Mouse (Mus musculus): ENCODE results near the gene Ifi27l2b.
A peak's percentile ranks its signal among the peaks of the same experiment; 100 is the strongest.
"Not testable (repeated sequence)": the region's sequence is repeated elsewhere in the genome, so short reads cannot be mapped to it uniquely, and the experiment has no call there.

Gene Ifi27l2b

GRCm38 (mm10) chr12:103457140-103457539 is at the start of gene Ifi27l2b:
Ifi27l2b (minus strand) TSS chr12:103457223.
- DNase-seq (ENCODE audit: low spot score) = no peak

DNA sequence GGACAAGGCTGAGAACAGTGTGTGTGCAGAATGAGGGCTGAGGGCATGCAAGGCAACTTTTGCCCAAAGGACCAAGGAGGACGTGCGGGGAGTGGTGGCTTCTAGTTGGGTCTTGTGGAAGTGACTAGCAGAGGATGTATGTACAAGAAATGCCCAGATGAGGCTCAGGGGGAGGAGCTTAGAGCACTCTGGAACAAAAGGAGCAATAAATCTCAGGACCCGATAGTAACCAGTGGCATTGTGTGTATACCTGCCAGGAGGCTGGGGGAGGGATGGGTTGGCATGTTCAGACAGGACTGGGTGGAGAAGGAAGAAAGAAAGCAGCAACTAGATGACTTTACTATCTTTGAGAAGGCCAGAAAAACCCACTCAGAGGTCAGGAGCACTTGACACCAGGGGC is 47.4 kb upstream of the Ifi27l2b start:
- peak; percentile 56 for DNase-seq (ENCODE audit: low spot score)

DNA sequence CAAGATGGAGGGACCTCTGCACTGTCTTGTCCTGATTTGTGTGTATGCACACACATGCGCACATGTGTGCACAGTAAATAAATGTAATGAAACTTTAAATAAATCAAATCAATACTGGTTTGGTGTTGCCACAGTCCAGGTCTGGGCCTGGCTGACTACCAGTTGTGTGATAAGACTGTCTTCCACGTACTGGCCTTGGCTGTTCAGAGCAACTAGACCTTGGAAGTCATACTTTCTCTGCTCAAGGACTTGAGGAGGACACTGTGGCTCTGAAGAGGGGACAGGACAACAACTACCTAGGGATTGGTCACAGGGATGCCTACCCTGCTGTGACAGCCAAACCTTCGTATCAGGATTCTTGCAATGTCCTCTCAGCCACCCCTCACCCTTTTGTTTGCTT is 46.3 kb upstream of the Ifi27l2b start:
- no peak for DNase-seq (ENCODE audit: low spot score)

DNA sequence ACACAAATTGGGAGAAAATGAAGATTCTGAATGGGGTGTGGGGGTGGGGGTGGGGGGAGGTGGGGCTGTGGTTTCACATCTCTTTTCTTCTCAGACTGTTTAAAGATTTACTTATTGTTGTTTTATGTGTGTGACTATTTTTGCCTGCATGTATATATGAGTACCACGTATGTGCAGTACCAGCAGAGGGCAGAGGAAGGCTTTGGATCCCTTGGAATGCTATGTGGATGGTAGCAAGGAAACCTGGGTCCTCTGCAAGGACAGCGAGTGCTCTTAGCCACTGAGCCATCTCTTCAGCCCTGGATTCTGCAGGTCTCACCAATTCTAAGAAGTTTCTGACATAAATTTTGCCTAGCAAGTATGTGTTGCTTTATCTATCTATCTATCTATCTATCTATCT is 42.2 kb upstream of the Ifi27l2b start:
- DNase-seq (ENCODE audit: low spot score) = no peak

DNA sequence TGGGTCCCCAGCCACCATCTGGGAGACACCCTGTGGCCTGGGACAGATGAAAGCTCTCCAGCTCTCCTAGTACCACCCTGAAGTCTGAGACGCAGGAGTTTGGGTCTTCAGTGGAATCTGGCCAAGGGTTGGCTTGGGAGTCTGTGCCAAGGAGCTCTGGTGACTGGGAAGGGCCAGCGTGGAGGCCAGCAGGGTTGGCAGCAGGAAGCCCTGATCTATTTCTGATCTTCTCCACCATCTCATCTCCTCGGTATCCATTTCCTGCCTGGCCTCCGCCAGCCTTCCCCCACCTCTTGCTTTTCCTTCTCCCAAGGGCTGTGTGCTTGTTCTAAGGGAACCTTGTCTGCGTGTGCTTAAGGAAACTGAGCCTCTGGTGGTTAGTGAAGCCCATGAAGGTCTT is 41.7 kb upstream of the Ifi27l2b start:
- no peak for DNase-seq (ENCODE audit: low spot score)

DNA sequence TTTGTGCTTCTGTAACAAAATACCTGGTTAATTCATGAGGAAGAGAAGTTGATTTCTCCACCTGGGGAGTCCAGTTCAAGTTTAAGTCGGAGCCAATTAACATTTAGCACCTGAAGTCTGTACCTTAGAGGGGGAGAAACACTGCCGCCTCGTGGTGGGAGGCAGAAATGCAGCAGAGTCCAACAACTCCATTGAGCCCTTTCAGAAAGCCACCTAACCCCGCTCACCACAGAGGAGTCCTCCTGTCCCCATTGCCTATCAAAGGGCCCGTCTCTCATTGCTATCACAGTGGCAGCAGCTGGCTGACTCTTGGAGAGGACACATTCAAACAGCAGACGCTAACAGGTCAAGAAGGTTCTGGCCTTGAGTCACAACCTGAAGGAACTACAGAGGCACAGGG is 37.5 kb upstream of the Ifi27l2b start:
- peak; percentile 61 for DNase-seq (ENCODE audit: low spot score)

DNA sequence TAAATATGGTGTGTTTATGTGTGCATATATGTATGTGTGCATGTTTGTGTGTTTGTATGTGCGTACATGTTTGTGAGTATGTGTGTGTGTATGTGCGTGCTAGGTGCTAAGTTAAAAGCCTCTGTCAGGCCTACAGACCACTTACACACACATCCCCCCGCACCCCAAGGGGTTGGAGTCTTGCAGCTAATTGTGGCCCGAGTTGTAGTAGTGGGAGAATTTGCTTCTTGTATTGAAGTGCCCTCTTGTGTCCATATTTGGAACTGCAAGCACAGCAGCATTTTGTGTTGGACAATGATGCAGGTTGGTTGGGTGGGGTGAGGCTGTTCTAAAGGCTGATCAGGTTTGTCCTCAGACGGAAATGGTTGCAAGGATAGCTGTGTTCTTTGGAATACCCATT is 35.7 kb upstream of the Ifi27l2b start:
- peak; percentile 76 for DNase-seq (ENCODE audit: low spot score)

GRCm38 (mm10) chr12:103491091-103491730 is 34.2 kb upstream of the Ifi27l2b start:
- DNase-seq (ENCODE audit: low spot score) = no peak

- DNase-seq (ENCODE audit: low spot score) = no peak
These were observed 30.7 kb upstream of the Ifi27l2b start for GRCm38 (mm10) chr12:103487750-103488149.

DNA sequence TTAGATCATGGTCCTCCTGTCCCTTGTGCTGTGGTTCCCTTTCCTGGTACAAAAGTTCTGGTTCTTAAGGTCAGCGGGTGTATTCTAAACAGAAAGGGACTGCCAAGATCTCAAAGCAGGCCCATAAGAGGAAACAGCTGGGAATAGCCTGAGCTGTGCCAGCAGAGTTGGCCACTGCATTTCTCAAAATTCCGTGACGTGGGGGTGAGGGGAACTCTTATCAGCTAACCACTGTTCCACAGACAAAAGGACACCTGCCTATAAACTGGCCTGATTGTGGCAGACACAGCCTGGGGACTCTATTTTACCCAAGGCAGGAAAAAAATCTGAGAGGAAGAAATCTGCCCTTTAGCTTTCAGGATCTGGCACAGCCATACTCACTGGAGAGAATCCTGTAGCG is 30.3 kb upstream of the Ifi27l2b start:
- DNase-seq (ENCODE audit: low spot score) = peak; percentile 18

DNA sequence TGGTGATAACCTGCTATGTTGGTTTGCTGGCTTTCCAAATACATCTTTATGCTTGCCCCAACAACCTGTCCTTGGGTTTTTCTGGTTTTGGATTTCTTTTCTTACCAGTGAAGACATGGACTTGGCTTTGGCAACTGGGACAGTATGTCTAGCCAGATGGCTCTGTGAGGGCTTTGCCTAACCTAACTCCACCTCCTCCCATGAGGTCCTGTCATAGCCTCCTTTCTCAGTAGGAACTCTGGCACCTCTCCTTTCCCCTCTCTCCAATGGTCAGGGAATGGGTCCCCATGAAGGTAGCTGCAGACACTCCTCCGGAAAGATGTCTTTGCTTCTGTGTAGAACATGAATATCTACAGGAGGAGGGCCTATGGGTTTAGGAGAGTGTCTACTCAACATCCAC is 29.7 kb upstream of the Ifi27l2b start:
- DNase-seq (ENCODE audit: low spot score) = no peak

- DNase-seq (ENCODE audit: low spot score) = peak; percentile 1
These were observed 27.4 kb upstream of the Ifi27l2b start for GRCm38 (mm10) chr12:103484200-103484972.

GRCm38 (mm10) chr12:103482781-103483180 is 25.8 kb upstream of the Ifi27l2b start:
- peak; percentile 1 for DNase-seq (ENCODE audit: low spot score)

GRCm38 (mm10) chr12:103481671-103482070 is 24.6 kb upstream of the Ifi27l2b start:
- DNase-seq (ENCODE audit: low spot score) = peak; percentile 2

DNA sequence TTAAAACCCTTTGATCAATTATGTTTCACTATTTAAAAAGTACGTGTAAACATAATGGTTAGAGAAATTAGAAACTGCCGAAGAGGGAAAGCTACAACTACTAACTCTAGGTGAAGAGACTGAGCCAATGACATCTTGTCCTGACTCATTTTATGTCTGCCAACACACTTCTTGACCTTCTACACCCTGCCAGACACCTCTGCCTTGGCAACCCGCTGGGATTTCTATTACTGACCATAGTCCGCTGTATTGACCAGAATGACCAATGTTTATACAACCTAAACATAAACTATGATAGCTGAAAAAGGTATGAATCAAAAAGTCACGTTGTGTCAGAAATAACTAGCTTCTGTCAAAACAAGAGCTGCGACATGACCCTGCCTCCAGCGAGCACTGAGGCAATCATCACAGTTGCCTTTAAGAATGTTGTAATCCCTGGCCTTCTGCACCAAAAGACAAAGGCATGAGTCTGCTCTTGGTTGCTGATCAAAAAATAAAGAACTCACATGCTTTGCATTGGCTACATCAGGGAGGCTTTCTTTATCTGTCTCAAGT is 20.5 kb upstream of the Ifi27l2b start:
- no peak for DNase-seq (ENCODE audit: low spot score)

DNA sequence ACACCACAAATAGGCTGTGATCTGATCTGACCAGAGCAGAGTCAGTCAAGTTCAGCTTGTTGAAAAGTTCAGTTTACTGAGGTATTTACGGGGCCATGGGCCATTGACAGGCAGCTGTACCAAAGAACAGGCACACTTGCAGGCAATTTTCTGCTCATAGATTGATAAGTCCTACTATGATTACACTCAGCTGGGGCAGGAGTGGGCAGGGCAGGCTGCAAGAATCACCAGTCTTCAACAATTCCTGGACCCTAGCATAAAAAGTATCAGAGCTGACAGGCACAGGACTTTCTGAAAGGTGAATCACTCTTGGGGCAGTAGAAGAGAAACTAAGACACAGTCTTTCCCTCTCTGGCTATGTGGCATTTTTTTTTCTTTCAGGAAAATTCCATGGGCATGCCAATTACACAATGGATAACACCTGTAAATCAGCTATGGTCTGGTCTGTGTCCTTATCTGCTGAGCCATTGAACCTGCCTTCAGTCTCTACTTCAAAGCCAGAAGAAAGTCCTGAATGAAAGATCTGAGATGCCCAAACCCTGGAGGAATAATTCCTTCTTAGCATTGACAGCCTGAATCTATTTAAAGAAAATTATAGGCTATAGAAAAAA is 19.9 kb upstream of the Ifi27l2b start:
- DNase-seq (ENCODE audit: low spot score) = no peak

DNA sequence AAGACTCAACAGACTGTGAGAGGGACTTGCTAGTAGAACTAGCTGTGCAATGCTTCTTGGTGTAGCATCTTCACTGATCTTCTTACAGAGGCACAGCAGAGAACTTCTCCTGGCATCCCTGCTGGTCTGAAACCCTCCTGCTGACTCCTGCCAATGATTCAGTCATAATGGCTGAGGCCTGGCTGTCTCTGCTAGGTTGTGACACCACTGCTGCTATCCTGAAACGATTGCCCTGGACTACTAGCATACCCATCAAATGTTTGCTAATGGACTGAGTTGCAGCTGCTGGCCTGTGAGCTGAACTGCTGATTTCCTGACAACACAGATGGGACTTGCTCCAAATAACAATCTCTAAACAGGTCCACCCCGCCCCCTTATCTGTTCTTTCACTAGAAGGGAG is 17.5 kb upstream of the Ifi27l2b start:
- DNase-seq (ENCODE audit: low spot score) = no peak

- DNase-seq (ENCODE audit: low spot score) = not testable (repeated sequence)
These were observed 296 bp downstream of the Ifi27l2b start for GRCm38 (mm10) chr12:103456727-103457126.

DNA sequence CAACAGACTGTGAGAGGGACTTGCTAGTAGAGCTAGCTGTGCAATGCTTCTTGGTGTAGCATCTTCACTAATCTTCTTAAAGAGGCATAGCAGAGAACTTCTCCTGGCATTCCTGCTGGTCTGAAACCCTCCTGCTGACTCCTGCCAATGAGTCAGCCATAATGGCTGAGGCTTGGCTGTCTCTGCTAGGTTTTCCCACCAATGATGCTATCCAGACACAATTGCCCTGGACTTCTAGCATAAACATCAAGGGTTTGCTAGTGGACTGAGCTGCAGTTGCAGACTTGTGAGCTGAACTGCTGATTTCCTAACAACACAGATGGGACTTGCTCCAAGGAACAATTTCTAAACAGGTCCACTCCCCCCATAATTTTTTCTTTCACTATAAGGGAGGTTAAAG is 3.7 kb downstream of the Ifi27l2b start:
- DNase-seq (ENCODE audit: low spot score) = no peak

DNA sequence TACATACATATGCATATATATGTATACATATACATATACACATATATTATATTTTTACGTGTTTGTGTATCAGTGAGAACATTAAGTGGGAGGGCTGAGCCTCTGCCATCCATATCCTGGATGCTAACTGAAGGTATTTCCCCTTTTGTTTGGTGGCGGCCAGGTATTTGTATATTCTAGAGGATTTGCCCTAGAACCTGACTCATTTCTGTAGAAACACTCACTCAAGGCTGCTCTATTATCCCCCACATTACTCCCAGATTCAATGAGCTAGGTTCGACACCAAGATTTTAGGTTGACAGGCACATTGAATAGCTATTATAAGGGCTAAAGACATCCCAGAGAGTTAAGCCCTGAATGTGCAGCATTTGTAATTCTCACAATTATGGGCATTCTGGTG is 12.0 kb downstream of the Ifi27l2b start:
- DNase-seq (ENCODE audit: low spot score) = no peak

DNA sequence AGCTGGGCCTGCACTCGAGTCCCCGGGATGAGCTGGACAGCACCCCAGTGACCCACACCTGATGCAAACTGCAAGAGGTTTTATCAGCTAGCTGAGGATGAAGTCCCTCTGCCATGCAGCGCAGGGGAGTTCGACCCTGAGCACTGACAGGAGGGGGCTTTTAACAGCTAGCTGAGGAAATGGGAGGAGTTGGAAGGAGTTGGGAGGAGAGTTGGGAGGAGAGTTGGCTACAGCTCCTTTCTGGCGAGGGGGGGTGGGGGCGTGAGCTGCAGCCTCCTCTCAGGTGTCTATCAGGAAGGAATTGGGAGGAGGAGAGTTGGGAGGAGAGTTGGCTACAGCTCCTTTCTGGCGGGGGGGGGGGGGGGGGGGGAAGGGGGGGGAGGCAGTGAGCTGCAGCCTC is 12.8 kb downstream of the Ifi27l2b start:
- DNase-seq (ENCODE audit: low spot score) = not testable (repeated sequence)

- no peak for DNase-seq (ENCODE audit: low spot score)
These were observed 13.5 kb downstream of the Ifi27l2b start, which contains the start of gene Ifi27l2a for GRCm38 (mm10) chr12:103443524-103443923. Ifi27l2a (minus strand) TSS chr12:103443680.

GRCm38 (mm10) chr12:103437601-103438000 is 19.4 kb downstream of the Ifi27l2b start:
- DNase-seq (ENCODE audit: low spot score) = peak; percentile 48

All from urinary bladder, postnatal 14 days (tissue).